Mouse (Mus musculus) hematopoietic multipotent progenitor cell, adult 10-12 weeks (in vitro differentiated cells): Measurements from ENCODE around the gene Srgn. TPM values are rescaled to one million over a fixed set of nuclear protein-coding genes. Genes with fewer than 3 reads are reported as not detected.

Experiments used
- polyA plus RNA-seq: library from polyadenylated mRNA; stranded (reverse); fragments of >175 nt; gene quantifications from 2 replicates; pipeline ENCODE4 v1.2.3, GENCODE M21; 2012; ENCODE audit warnings: low replicate concordance

The Srgn gene
- polyA plus RNA-seq: 26.6 and 467 TPM in 2 replicates

GRCm38 (mm10) chr10:62527351-62527750 is at the start of gene Srgn:
Gene Srgn, minus strand, starts transcription at chr10:62527451.

GRCm38 (mm10) chr10:62486618-62487415 is 40.4 kb downstream of the Srgn start, which contains the start of gene Vps26a:
Gene Vps26a, minus strand, starts transcription at chr10:62486805.

GRCm38 (mm10) chr10:62449364-62450279 is 77.6 kb downstream of the Srgn start, which contains the start of the genes 4930507D05Rik and Supv3l1:
Gene 4930507D05Rik, plus strand, starts transcription at chr10:62449489.
Gene Supv3l1, minus strand, starts transcription at chr10:62449738.

Other genes starting within 250 kb of the Srgn start
- gene Hk1, start 147.5 kb downstream of the Srgn start, polyA plus RNA-seq: 82.7 and 103 TPM in 2 replicates
- 0.03 TPM in 1 of 2 replicates, not detected in the other for gene Hkdc1, start 105.0 kb downstream of the Srgn start, polyA plus RNA-seq
- gene 4930507D05Rik, start 78.0 kb downstream of the Srgn start, polyA plus RNA-seq: not detected in 2 replicates
- 9.8 and 19.9 TPM in 2 replicates for gene Supv3l1, start 77.7 kb downstream of the Srgn start, polyA plus RNA-seq
- 4.1 and 15.5 TPM in 2 replicates for gene Vps26a, start 40.6 kb downstream of the Srgn start, polyA plus RNA-seq
- gene Kif1bp, start 51.0 kb upstream of the Srgn start, polyA plus RNA-seq: 8.6 and 13.2 TPM in 2 replicates
- gene Ddx21, start 74.8 kb upstream of the Srgn start, polyA plus RNA-seq: 43.2 and 49.2 TPM in 2 replicates
- gene Ddx50, start 123.8 kb upstream of the Srgn start, polyA plus RNA-seq: 41.4 and 59.3 TPM in 2 replicates
- 0.04 and 0.06 TPM in 2 replicates for gene Stox1, start 198.7 kb upstream of the Srgn start, polyA plus RNA-seq